Mouse (Mus musculus) heart, postnatal 10 days (tissue): ENCODE results near the gene Tead1. TPM values are rescaled to one million over a fixed set of nuclear protein-coding genes. Genes with fewer than 3 reads are reported as not detected.

Source experiments
- DNase-seq, 2 experiments: peaks; one replicate each; pipeline ENCODE4 v3.0.0; 2021
- intact Hi-C: fragments of 180-260 bp; cut with DNase I; formaldehyde crosslinking; loops from one replicate; pipeline ENCODE4 v1.15.1; 2025
- total RNA-seq, 2 experiments: library from RNA; stranded (reverse); gene quantifications; 2 replicates each; pipeline ENCODE4 v1.2.3; 2021

The Tead1 gene
- total RNA-seq, 2 experiments from 2014 or later, result 134 to 147 TPM

GRCm38 (mm10) chr7:112841484-112841883, 162.4 kb downstream of the Tead1 start:
- DNase-seq, result no peak
- intact Hi-C loops, result no loop called here

GRCm38 (mm10) chr7:112841886-112842285, 162.8 kb downstream of the Tead1 start:
- intact Hi-C loops, result no loop called here

GRCm38 (mm10) chr7:112851281-112851744, 172.2 kb downstream of the Tead1 start:
- DNase-seq, result no peak
- intact Hi-C loops, result no loop called here

More at GRCm38 (mm10) chr7:112841886-112842285, 162.8 kb downstream of the Tead1 start:
- no peak for DNase-seq

- intact Hi-C loops, result no loop called here
- DNase-seq, result no peak
These were observed 173.2 kb downstream of the Tead1 start for GRCm38 (mm10) chr7:112852149-112852839.

GRCm38 (mm10) chr7:112853857-112854256, 174.7 kb downstream of the Tead1 start:
- DNase-seq, result no peak

GRCm38 (mm10) chr7:112854516-112854915, 175.4 kb downstream of the Tead1 start:
- intact Hi-C loops, result no loop called here

More at GRCm38 (mm10) chr7:112853857-112854256, 174.7 kb downstream of the Tead1 start:
- intact Hi-C loops, result no loop called here

GRCm38 (mm10) chr7:112855419-112855818, 176.3 kb downstream of the Tead1 start:
- no peak for DNase-seq
- intact Hi-C loops, result no loop called here

More at GRCm38 (mm10) chr7:112854516-112854915, 175.4 kb downstream of the Tead1 start:
- no peak for DNase-seq

GRCm38 (mm10) chr7:112856121-112856571, 177.0 kb downstream of the Tead1 start:
- DNase-seq, result peak; percentile 49 to 52
- intact Hi-C loops, result no loop called here

GRCm38 (mm10) chr7:112856583-112856982, 177.5 kb downstream of the Tead1 start:
- DNase-seq, result no peak
- intact Hi-C loops, result no loop called here

GRCm38 (mm10) chr7:112859887-112860286, 180.8 kb downstream of the Tead1 start:
- intact Hi-C loops, result no loop called here
- no peak for DNase-seq

- DNase-seq, result no peak
- intact Hi-C loops, result no loop called here
These were observed 183.0 kb downstream of the Tead1 start for GRCm38 (mm10) chr7:112862086-112862485.

GRCm38 (mm10) chr7:112864188-112864587, 185.1 kb downstream of the Tead1 start:
- intact Hi-C loops, result no loop called here
- DNase-seq, result no peak

- DNase-seq, result peak; percentile 77 to 84
- intact Hi-C loops, result loop anchor here (2.0 to 5.0 kb wide), 2 partner anchors 181 to 303 kb away; no protein-coding TSS in a partner anchor
These were observed 186.6 kb downstream of the Tead1 start for GRCm38 (mm10) chr7:112865739-112866138.

GRCm38 (mm10) chr7:112868551-112869465, 189.7 kb downstream of the Tead1 start:
- intact Hi-C loops, result loop anchor here (1.0 to 5.0 kb wide), 3 partner anchors 307 to 468 kb away; no protein-coding TSS in a partner anchor
- peak; percentile 74 to 83 for DNase-seq

GRCm38 (mm10) chr7:112871752-112872151, 192.6 kb downstream of the Tead1 start:
- no peak for DNase-seq
- intact Hi-C loops, result loop anchor here (2.0 kb wide), 1 partner anchor 495 kb away; no protein-coding TSS in a partner anchor

GRCm38 (mm10) chr7:112872435-112873196, 193.5 kb downstream of the Tead1 start:
- intact Hi-C loops, result no loop called here
- DNase-seq, result peak; percentile 48 to 63

- no peak for DNase-seq
These were observed 197.0 kb downstream of the Tead1 start for GRCm38 (mm10) chr7:112876128-112876527.

GRCm38 (mm10) chr7:112883791-112884274, 204.7 kb downstream of the Tead1 start:
- intact Hi-C loops, result no loop called here
- peak; percentile 72 to 76 for DNase-seq

More at GRCm38 (mm10) chr7:112876128-112876527, 197.0 kb downstream of the Tead1 start:
- intact Hi-C loops, result no loop called here

- intact Hi-C loops, result no loop called here
- DNase-seq, result no peak
These were observed 206.4 kb downstream of the Tead1 start for GRCm38 (mm10) chr7:112885546-112885945.

- DNase-seq, result no peak
- intact Hi-C loops, result no loop called here
These were observed 212.8 kb downstream of the Tead1 start for GRCm38 (mm10) chr7:112891883-112892282.
